Mouse (Mus musculus): ENCODE data around the gene Col4a3. TPM values are rescaled to one million over a fixed set of nuclear protein-coding genes. Genes with fewer than 3 reads are reported as not detected.

The Col4a3 gene
- polyA plus RNA-seq, 1 experiment from 2014 or later: 0.20 TPM

DNA sequence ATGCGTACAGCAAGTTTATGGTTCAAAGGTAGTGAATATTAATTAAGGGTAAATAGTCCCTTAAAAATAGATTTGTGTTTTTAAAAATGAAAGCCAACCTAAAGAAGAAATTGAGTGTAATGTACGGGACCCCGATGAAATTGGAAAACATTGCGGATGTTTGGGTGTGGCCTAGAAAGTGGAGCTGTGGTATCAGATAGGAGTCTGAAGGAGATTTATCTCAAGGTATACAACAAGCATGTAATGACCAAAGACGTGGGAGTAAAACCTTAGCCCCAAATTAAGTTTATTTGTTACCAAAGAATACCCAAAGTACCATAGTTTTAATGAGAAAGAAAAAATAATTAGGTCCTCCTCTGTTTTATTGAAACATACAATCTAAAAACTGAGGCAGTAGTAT is 139.8 kb downstream of the Col4a3 start:
- 85% methylated on average over 5 of the region's 5 CpGs for WGBS
- H3K4me3 ChIP-seq: no peak overlapping the region
- H3K27me3 ChIP-seq (ENCODE audit: insufficient read depth, poor library complexity, severe bottlenecking): no peaks in the 10 kb centered on the region; the same call in 1 of the 2 replicates
- H3K27ac ChIP-seq: no peak overlapping the region
- no peaks in the 10 kb centered on the region for H3K9me3 ChIP-seq
- DNase-seq (ENCODE audit: low spot score): no peak
- peaks cover 37% of the 10 kb centered on the region for H3K36me3 ChIP-seq
- H3K4me1 ChIP-seq: peaks cover 8% of the 10 kb centered on the region

DNA sequence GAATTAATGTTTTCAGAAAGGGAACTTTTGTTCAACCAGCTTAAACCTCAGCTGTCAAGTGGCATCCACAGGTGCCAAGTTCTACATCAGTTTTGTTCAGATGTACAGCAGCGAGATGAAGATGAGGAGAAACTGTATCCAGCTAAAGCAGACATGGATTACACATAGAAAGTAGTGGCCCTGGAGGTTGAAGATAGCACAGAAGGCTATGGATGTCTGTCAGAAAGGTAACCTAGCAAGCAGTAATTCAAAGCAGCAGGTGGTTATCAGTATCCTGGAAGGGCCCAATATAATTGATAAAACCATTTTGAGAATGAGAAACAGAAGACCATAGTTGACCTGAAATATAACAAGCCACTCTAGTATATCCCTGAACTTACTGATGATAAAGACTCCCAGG is 146.6 kb downstream of the Col4a3 start:
- Histone ChIP-seq H3K27ac (no peak overlapping the region), H3K36me3 (peaks cover 93% of the 10 kb centered on the region), H3K27me3 (ENCODE audit: insufficient read depth, poor library complexity, severe bottlenecking) (no peaks in the 10 kb centered on the region), H3K4me1 (no peaks in the 10 kb centered on the region), H3K9me3 (no peaks in the 10 kb centered on the region), H3K4me3 (no peak overlapping the region)
- no peak for DNase-seq (ENCODE audit: low spot score)
- 85% methylated on average over 1 of the region's 1 CpGs for WGBS

DNA sequence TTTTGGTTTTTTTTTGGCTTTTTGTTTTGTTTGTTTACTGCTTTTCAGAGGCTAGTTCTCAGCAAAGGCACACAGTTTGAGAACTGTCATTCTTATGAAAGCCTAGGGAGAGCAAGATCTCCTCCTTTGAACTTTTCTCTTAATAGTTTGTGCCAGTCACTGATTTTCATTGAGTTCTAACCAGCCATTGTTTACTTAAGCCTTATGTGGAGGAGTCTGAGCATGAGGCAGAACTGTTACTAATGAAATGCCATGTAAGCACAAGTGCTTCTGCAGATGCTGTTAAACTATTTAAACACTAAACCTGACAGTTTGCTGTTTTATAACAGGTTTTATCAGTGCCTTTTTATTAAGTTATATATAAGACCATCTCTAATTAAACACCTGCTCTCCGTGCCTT is 151.3 kb downstream of the Col4a3 start:
- no peaks in the 10 kb centered on the region for H3K4me1 ChIP-seq
- H3K27ac ChIP-seq: no peak overlapping the region
- no peaks in the 10 kb centered on the region for H3K27me3 ChIP-seq (ENCODE audit: insufficient read depth, poor library complexity, severe bottlenecking)
- no peak for DNase-seq (ENCODE audit: low spot score)
- H3K36me3 ChIP-seq: peaks cover 74% of the 10 kb centered on the region
- no peaks in the 10 kb centered on the region for H3K9me3 ChIP-seq
- no peak overlapping the region for H3K4me3 ChIP-seq
- 92% methylated on average over 1 of the region's 1 CpGs for WGBS

DNA sequence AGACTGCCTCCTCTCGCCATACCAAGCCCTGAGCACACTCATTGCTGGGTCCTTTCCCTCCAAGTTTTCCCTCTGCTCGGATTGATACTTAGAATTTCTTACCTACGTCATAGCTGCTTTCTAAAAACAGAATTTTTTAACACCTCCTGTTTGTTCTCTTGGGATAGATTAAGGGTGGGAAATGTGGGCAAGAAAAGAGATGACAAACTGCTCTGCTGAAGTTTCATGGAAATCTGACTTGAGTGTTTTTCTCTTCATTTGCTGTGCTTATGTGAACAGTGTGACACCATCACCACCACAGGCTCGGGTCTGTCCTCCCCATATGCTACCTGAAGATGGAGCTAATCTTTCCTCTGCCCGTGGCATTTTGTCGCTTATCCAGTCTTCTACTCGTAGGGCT is 154.8 kb downstream of the Col4a3 start:
- Histone ChIP-seq H3K4me1 (no peaks in the 10 kb centered on the region), H3K27ac (no peak overlapping the region), H3K36me3 (peaks cover 49% of the 10 kb centered on the region), H3K9me3 (no peaks in the 10 kb centered on the region), H3K4me3 (no peak overlapping the region), H3K27me3 (ENCODE audit: insufficient read depth, poor library complexity, severe bottlenecking) (no peaks in the 10 kb centered on the region)
- WGBS: 82% methylated on average over 7 of the region's 7 CpGs
- no peak for DNase-seq (ENCODE audit: low spot score)

DNA sequence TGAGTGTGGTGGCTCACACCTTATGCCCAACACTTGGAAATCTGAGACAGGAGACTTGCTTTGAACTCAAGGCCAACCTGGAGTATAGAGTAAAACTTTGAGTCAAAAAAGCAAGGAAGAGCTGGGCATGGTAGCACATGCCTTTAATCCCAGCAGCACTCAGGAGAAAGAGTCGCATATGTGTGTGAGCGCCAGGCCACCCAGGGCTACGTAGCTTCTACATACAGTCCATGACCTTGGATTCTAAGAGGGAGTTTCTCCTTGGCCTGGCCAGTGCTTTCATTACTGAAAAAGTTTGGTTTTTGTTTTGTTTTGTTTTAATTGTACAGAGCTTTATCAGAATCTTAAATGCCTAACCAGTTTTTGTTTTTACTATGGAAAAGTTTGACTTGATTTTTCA is 157.2 kb downstream of the Col4a3 start:
- no peaks in the 10 kb centered on the region for H3K9me3 ChIP-seq
- no peak overlapping the region for H3K27ac ChIP-seq
- no peak overlapping the region for H3K4me3 ChIP-seq
- WGBS: 85% methylated on average over 3 of the region's 3 CpGs
- peaks cover 47% of the 10 kb centered on the region for H3K36me3 ChIP-seq
- DNase-seq (ENCODE audit: low spot score): no peak
- no peaks in the 10 kb centered on the region for H3K4me1 ChIP-seq
- no peaks in the 10 kb centered on the region for H3K27me3 ChIP-seq (ENCODE audit: insufficient read depth, poor library complexity, severe bottlenecking)

DNA sequence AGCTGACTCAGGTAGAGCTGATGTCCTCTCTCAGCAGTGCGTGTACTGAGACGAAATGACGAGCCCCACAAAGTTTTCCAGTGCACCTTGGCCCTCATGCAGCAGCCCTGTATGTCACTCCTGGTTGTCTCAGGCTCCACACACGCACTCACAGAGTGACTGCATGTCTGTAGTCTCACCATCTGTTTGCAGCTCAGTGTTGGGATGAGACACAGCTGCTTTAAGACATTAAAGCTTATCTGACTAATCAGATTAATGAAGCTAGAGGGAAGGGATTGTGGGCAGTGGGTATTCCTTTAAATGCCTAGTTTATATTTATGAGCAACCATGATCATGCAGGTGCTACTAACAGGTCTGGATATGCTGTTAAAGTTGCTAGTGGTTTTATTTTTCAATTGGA is 159.7 kb downstream of the Col4a3 start:
- Histone ChIP-seq H3K9me3 (no peaks in the 10 kb centered on the region), H3K4me3 (no peak overlapping the region), H3K36me3 (peaks cover 45% of the 10 kb centered on the region), H3K4me1 (no peaks in the 10 kb centered on the region), H3K27me3 (ENCODE audit: insufficient read depth, poor library complexity, severe bottlenecking) (no peaks in the 10 kb centered on the region), H3K27ac (no peak overlapping the region)
- 85% methylated on average over 4 of the region's 4 CpGs for WGBS
- DNase-seq (ENCODE audit: low spot score): no peak

DNA sequence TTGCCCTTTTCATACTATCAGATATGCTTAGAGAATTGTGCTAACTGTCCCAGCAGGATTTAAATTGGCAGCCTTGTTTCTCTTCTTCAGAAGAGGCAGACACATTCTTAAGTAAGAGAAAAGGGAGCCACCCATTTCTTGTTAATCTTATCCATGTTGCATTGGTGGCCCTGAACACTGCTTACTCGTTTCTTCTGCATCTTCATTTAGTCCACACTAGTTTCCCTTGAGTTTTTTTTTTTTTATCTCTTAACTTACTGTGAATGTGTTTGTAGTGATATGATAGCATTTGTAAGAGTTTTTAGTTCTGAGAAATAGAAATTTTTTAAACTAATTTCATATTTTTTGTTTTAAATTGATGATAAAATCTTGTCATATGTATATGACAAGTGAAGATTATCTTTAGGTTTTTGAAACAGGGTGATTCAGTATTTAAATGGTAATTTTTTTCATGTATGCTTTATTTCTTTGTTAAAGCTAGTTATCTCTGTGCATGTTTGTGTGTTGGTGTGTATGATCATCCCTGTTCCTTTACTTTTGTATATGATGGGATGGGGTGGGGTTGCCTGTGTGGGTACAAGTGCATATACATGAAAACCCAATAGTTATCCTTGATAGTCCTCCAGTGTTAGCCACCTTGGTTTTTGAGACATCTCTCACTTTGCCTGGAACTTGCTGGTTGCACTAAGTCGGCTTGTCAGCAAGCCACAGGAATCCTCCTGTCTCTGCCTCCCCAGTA is 161.2 kb downstream of the Col4a3 start:
- no peak for DNase-seq (ENCODE audit: low spot score)
- H3K36me3 ChIP-seq: peaks cover 42% of the 10 kb centered on the region
- H3K9me3 ChIP-seq: no peaks in the 10 kb centered on the region
- 82% methylated on average over 2 of the region's 2 CpGs for WGBS
- H3K4me3 ChIP-seq: no peak overlapping the region
- no peaks in the 10 kb centered on the region for H3K27me3 ChIP-seq (ENCODE audit: insufficient read depth, poor library complexity, severe bottlenecking)
- H3K27ac ChIP-seq: no peak overlapping the region
- no peaks in the 10 kb centered on the region for H3K4me1 ChIP-seq

DNA sequence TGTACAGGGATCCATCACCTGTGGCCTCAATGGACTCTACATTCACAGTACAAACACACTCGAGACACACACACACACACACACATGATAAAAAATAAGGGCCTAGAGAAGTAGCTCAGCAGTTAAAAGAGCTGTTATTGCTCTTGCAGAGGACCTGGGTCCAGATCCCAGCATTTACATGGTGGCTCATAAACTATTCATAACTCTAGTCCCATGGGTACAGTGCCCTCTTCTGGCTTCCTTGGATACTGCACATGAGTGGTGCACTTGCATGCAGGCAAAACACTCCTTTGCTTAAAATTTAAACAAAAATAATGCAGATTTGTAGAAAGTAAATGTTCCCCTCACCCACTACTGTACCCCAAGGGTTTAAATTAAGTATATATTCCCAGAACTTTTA is 172.8 kb downstream of the Col4a3 start:
- no peak overlapping the region for H3K4me3 ChIP-seq
- H3K9me3 ChIP-seq: no peaks in the 10 kb centered on the region
- no peaks in the 10 kb centered on the region for H3K27me3 ChIP-seq (ENCODE audit: insufficient read depth, poor library complexity, severe bottlenecking)
- H3K36me3 ChIP-seq: peaks cover 39% of the 10 kb centered on the region
- H3K4me1 ChIP-seq: no peaks in the 10 kb centered on the region
- 83% methylated on average over 1 of the region's 1 CpGs for WGBS
- H3K27ac ChIP-seq: no peak overlapping the region
- no peak for DNase-seq (ENCODE audit: low spot score)

DNA sequence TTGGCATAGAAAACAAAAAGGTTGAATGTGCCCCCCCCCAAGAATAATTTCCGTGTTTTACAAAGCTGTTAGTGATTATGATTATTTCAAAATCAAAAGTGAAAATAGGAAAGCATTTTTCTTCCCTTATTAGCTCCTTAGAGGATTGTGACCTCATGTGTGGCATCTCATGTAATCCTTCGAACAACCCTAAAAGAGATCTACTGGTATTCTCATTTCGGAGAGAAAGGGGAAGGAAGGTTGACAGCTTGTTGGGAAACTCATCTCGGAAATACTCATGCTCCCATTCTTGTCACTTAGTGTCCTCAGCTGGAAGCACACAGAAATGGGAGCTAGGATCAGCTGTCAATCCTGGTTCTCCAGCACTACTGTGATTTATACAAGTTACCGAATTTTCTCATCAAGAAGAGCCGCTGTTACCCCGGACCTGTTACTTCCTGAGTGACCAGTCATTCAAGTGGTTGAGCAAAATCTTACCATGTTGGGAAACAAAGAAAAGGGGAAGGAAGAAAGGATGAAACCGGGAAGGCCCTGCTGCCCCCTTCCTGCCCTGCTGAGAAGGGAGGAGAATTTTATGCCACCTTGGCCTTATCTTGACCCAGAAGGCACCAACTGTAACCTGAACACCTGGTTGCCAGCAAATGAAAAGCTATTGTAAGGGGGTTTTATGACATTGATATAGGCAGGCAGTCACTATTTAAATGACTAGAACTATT is 174.9 kb downstream of the Col4a3 start:
- H3K4me1 ChIP-seq: no peaks in the 10 kb centered on the region
- peaks cover 25% of the 10 kb centered on the region for H3K36me3 ChIP-seq
- no peak for DNase-seq (ENCODE audit: low spot score)
- H3K27ac ChIP-seq: no peak overlapping the region
- WGBS: 88% methylated on average over 8 of the region's 8 CpGs
- H3K9me3 ChIP-seq: no peaks in the 10 kb centered on the region
- no peak overlapping the region for H3K4me3 ChIP-seq
- H3K27me3 ChIP-seq (ENCODE audit: insufficient read depth, poor library complexity, severe bottlenecking): no peaks in the 10 kb centered on the region

DNA sequence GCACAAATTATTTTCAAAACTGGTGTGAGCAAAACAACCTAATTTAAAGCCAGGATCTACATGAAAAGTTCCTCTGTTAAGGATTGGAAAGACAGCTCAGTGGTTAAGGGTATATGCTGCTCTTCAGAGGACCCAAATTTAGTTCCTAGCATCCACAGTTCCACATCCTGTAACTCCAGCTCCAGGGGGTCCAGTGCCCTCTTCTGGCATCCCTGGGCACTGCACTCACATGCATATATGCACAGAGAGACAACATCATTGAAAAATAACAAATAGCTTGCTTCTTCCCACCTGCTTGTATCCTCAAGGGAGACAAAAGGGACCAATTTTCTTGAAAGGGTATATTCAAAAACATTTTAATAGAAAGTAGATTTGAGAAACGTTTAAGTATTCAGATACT is 175.6 kb downstream of the Col4a3 start:
- Histone ChIP-seq H3K36me3 (peaks cover 21% of the 10 kb centered on the region), H3K27ac (no peak overlapping the region), H3K4me1 (no peaks in the 10 kb centered on the region), H3K27me3 (ENCODE audit: insufficient read depth, poor library complexity, severe bottlenecking) (no peaks in the 10 kb centered on the region), H3K9me3 (no peaks in the 10 kb centered on the region), H3K4me3 (no peak overlapping the region)
- no peak for DNase-seq (ENCODE audit: low spot score)
- WGBS: 84% methylated on average over 1 of the region's 1 CpGs

DNA sequence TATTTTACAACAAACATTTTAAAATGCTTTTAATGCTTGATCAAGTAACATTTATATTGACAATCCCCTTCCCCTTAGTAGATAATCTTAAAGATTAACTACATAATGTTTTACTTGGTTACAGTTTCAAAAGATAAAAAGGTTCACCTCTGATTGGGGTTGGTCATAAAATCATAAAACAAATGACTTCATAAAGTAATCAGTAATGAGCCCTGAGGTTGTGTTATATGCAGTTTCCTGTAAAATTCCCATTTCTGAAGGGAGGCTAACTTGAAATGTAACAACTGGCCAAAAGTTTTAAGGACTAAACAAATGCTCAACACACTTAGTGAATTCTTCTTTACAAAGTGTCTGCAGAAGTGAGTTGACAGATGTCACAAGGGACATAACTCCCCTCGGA is 179.5 kb downstream of the Col4a3 start:
- Histone ChIP-seq H3K4me1 (0 out of 2 replicates have a peak, but pooled peaks cover 3% of the 10 kb centered on the region), H3K9me3 (no peaks in the 10 kb centered on the region), H3K36me3 (peaks cover 10% of the 10 kb centered on the region), H3K4me3 (no peak overlapping the region), H3K27ac (no peak overlapping the region), H3K27me3 (ENCODE audit: insufficient read depth, poor library complexity, severe bottlenecking) (no peaks in the 10 kb centered on the region)
- DNase-seq (ENCODE audit: low spot score): no peak
- WGBS: 61% methylated on average over 1 of the region's 1 CpGs

DNA sequence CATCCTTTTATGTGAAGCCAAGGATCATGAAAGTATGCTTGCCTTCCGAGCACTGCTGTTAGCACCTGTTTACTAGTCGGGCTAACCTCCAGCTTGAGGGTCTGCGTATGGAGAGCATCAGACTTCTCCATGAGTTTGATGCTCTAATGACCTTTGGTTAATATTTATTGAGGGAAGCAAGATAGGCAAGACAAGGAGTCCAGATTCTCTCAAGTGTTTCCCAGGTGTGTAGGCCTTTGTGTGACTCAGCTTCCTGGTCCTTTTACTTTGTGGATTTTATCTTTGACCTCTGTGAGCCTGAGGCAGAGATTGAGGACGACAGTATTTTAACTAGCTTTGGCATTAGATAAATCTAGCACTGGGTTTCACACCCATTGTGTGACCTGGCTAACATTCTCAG is 179.9 kb downstream of the Col4a3 start:
- peaks cover 8% of the 10 kb centered on the region for H3K36me3 ChIP-seq
- H3K27me3 ChIP-seq (ENCODE audit: insufficient read depth, poor library complexity, severe bottlenecking): no peaks in the 10 kb centered on the region
- 63% methylated on average over 4 of the region's 4 CpGs for WGBS
- 0 out of 2 replicates have a peak, but pooled peaks cover 3% of the 10 kb centered on the region for H3K4me1 ChIP-seq
- H3K27ac ChIP-seq: no peak overlapping the region
- no peaks in the 10 kb centered on the region for H3K9me3 ChIP-seq
- no peak overlapping the region for H3K4me3 ChIP-seq
- DNase-seq (ENCODE audit: low spot score): no peak

DNA sequence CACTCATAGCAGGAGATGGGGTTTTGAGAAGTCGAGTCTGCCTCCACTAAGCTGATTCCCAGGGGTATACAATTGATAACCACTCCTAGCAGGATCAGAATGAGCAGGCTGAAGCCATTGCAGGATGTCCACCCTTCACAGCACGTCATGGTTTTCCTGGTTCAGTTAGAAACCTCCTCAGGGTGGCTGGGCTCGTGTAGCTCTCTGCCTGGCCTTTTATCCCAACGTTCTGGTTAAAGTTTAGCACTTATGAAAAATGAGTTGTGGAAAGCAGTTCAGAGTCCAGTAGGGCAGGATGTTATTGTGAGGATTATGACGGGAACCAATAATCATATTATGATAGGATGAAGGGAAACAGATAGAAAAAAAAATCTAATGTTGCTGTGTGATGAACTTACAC is 181.5 kb downstream of the Col4a3 start, which contains the start of gene Tm4sf20:
Gene Tm4sf20, minus strand, starts transcription at position 193 of the 400 bp plus-strand sequence.
- Histone ChIP-seq H3K4me3 (no peak within 1 kb of the TSS), H3K36me3 (no peaks in the 10 kb centered on the region), H3K9me3 (no peaks in the 10 kb centered on the region), H3K27ac (no peak within 1 kb of the TSS), H3K4me1 (peaks cover 12% of the 10 kb centered on the region), H3K27me3 (ENCODE audit: insufficient read depth, poor library complexity, severe bottlenecking) (no peaks in the 10 kb centered on the region)
- no peak for DNase-seq (ENCODE audit: low spot score)
- WGBS: 70% methylated on average over 5 of the region's 5 CpGs

Data from heart, embryonic 10.5 days (tissue).